Comparison of ENCODE assay signal across 11 mouse cellular contexts in the genomic region with DNA sequence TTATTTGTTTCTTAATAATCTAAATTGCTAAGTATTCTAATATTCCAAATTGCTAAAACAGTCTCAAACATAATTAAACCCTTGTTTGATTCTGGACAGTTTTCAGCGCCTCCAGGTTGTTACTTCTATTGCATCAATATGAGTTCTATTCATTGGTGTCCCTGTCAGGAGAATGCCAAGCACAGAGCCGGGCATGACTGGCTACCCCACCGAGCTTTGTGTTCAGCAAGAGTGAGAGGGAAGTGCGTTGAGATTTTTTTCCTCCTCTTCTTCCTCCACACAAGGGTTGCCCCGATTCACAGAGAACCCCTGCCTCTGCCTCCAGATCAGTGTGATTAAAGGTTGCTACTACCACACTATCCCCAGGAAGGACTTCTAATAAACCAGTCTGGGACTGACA. TPM values are rescaled to one million over a fixed set of nuclear protein-coding genes. Genes with fewer than 3 reads are reported as not detected.
DNase-seq lines count a peak whose midpoint lies in the region; ATAC-seq and TF ChIP-seq lines count a peak whose summit lies in the region.
"Had no signal": no experiment of that assay in that cellular context is flagged by ENCODE, and none has a peak within 500 bp of the region (broad histone marks: within the 10 kb centered on the region; RNA-seq: fewer than 3 reads in every experiment).

No protein-coding gene starts in this region.

- H3K27ac ChIP-seq in heart, adult 2 months, result peak overlapping the region; percentile 78
- H3K27ac ChIP-seq in neural tube, embryonic 12.5 days, result no peak overlapping the region
- 0 out of 2 replicates have a peak overlapping the region, but pooled peaks have one; percentile 69 for H3K27ac ChIP-seq in hindbrain, postnatal 0 days

- WGBS in heart, adult 2 months, result 33% methylated on average over 5 of the region's 5 CpGs
- 20% methylated on average over 5 of the region's 5 CpGs for WGBS in neural tube, embryonic 12.5 days
- 12% methylated on average over 5 of the region's 5 CpGs for WGBS in hindbrain, postnatal 0 days

- H3K4me2 ChIP-seq in neural tube, embryonic 12.5 days (replicated peaks), result peak overlapping the region; percentile 20; the same call in 1 of the 2 replicates
- peak overlapping the region; percentile 49 for H3K4me2 ChIP-seq in hindbrain, postnatal 0 days (ENCODE audit: low read depth, low read length)

- no peak for TF ChIP-seq CTCF in heart, adult 2 months (IDR thresholded peaks at IDR 0.05)
- TF ChIP-seq CTCF in hindbrain, postnatal 0 days (IDR thresholded peaks at IDR 0.05; ENCODE audit: low read depth), result no peak

- intact Hi-C loops in heart, adult 2 months (cut with DNase I), result loop anchor here (2.0 kb wide), 1 partner anchor 54 kb away; the partner anchor contains the start of gene Plcb4

- DNase-seq in heart, adult 2 months, result no peak
- no peak for DNase-seq in heart, adult 8-10 months (ENCODE audit: low spot score)
- DNase-seq in neural tube, embryonic 10.5 days (ENCODE audit: extremely low spot score, low spot score), result no peak
- DNase-seq in hindbrain, postnatal 0 days (ENCODE audit: low spot score), result peak; percentile 26
- no peak for DNase-seq in cerebellum, adult 11 months
- no peak for DNase-seq in kidney, postnatal 36 days
- DNase-seq in ovary, postnatal 14 days (ENCODE audit: low spot score), result no peak
- DNase-seq: cerebellum, adult 8-10 months had no signal

- H3K79me2 ChIP-seq in heart, adult 2 months (replicated peaks; ENCODE audit: control insufficient read depth, insufficient read depth, low read length), result peaks cover 3% of the 10 kb centered on the region

- no peak overlapping the region for H3K9ac ChIP-seq in heart, adult 2 months (ENCODE audit: low read depth, low read length)
- no peak overlapping the region for H3K9ac ChIP-seq in neural tube, embryonic 12.5 days
- no peak overlapping the region for H3K9ac ChIP-seq in hindbrain, postnatal 0 days (replicated peaks; ENCODE audit: low read length)
- H3K9ac ChIP-seq: limb, embryonic 12.5 days had no signal

- H3K9me3 ChIP-seq in neural tube, embryonic 12.5 days, result no peaks in the 10 kb centered on the region
- H3K9me3 ChIP-seq in hindbrain, postnatal 0 days (ENCODE audit: low read length), result no peaks in the 10 kb centered on the region
- H3K9me3 ChIP-seq: limb, embryonic 12.5 days had no signal

- peak; percentile 26 for ATAC-seq in neural tube, embryonic 12.5 days (ENCODE audit: low FRiP score, low read depth)
- no peak for ATAC-seq in hindbrain, postnatal 0 days

- no peaks in the 10 kb centered on the region for H3K27me3 ChIP-seq in heart, adult 2 months (ENCODE audit: control insufficient read depth, insufficient read depth, low read length)
- no peaks in the 10 kb centered on the region for H3K27me3 ChIP-seq in neural tube, embryonic 12.5 days (replicated peaks)
- no peaks in the 10 kb centered on the region for H3K27me3 ChIP-seq in hindbrain, postnatal 0 days (ENCODE audit: insufficient read depth, low read length)
- H3K27me3 ChIP-seq: limb, embryonic 12.5 days had no signal

- H3K4me1 ChIP-seq in heart, adult 2 months (ENCODE audit: control insufficient read depth, insufficient read depth, low read length), result peaks cover 18% of the 10 kb centered on the region
- H3K4me1 ChIP-seq in neural tube, embryonic 12.5 days, result peaks cover 23% of the 10 kb centered on the region
- H3K4me1 ChIP-seq in hindbrain, postnatal 0 days (ENCODE audit: insufficient read depth, low read length), result peaks cover 12% of the 10 kb centered on the region

- H3K4me3 ChIP-seq in heart, adult 2 months, result no peak overlapping the region
- no peak overlapping the region for H3K4me3 ChIP-seq in neural tube, embryonic 12.5 days
- H3K4me3 ChIP-seq in hindbrain, postnatal 0 days (ENCODE audit: low read length), result no peak overlapping the region
- H3K4me3 ChIP-seq: erythroblast, embryonic 14.5 days; limb, embryonic 12.5 days had no signal

- no peak for TF ChIP-seq POLR2A in heart, adult 2 months (IDR thresholded peaks at IDR 0.05; ENCODE audit: insufficient read depth, low read depth, low read length)

- H3K36me3 ChIP-seq in heart, adult 2 months (ENCODE audit: control insufficient read depth, insufficient read depth, low read length), result peaks cover 40% of the 10 kb centered on the region
- no peaks in the 10 kb centered on the region for H3K36me3 ChIP-seq in neural tube, embryonic 12.5 days
- H3K36me3 ChIP-seq in hindbrain, postnatal 0 days (ENCODE audit: insufficient read depth, low read length), result no peaks in the 10 kb centered on the region
- H3K36me3 ChIP-seq: limb, embryonic 12.5 days had no signal

- TF ChIP-seq EP300 in heart, adult 2 months (IDR thresholded peaks at IDR 0.05; ENCODE audit: insufficient read depth, low read depth, low read length), result no peak

RNA-seq across cellular contexts. Expression of gene Plcb4, which starts 53.5 kb away (rescaled TPM):
- total RNA-seq in heart, adult 2 months (2021), result 10 to 100 TPM; 55.0 to 60.2 TPM
- 23.1 and 47.5 TPM in 2 replicates for polyA plus RNA-seq in heart, adult 2 months (2012; rRNA removed)
- 10 to 100 TPM; 45.3 to 62.2 (median 56.4) TPM for total RNA-seq in heart, adult 8-10 months (2022)
- 32.8 and 35.4 TPM in 2 replicates for polyA plus RNA-seq in neural tube, embryonic 12.5 days (2016; fragmentation: Nextera tagmentation; extraction: Ambion mirVana)
- total RNA-seq in hindbrain, postnatal 0 days (2014; rRNA removed), result 46.9 and 74.3 TPM in 2 replicates
- polyA plus RNA-seq in hindbrain, postnatal 0 days (2015; fragmentation: Nextera tagmentation; extraction: Ambion mirVana), result 43.0 and 46.6 TPM in 2 replicates
- polyA plus RNA-seq: erythroblast, embryonic 14.5 days had no signal
